Mouse (Mus musculus): Measurements from ENCODE around the gene Prkcb. TPM values are rescaled to one million over a fixed set of nuclear protein-coding genes. Genes with fewer than 3 reads are reported as not detected.

Gene Prkcb
- polyA plus RNA-seq, 1 experiment from 2014 or later, result 111 TPM

DNA sequence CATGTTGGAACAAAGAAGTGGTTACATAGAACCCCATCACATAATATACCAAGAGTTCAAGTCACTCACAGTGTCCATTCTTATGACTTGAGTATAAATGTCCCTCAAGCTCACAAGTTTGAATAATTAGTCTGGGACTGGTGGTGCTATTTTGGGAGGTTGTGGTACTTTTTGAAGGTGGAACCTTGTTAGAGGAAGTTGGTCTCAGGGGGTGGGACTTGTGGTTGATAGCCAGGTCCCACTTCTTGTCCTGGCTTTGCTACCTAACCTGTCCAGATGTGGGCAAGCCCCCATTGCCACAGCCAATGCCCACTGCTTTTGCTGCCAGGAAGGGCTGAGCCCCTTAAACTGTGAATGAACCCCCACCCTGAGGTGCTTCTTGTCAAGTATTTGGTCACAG is 28.9 kb downstream of the Prkcb start:
- H3K4me1 ChIP-seq (ENCODE audit: control insufficient read depth, insufficient read depth, low read length), result 0 out of 2 replicates have a peak, but pooled peaks cover under 1% of the 10 kb centered on the region
- no peak overlapping the region for H3K4me2 ChIP-seq (ENCODE audit: low read length)
- ATAC-seq (ENCODE audit: low FRiP score, low TSS enrichment) (no peak), DNase-seq (no peak)
- no peaks in the 10 kb centered on the region for H3K27me3 ChIP-seq (ENCODE audit: control insufficient read depth, insufficient read depth, low read length)
- no peak overlapping the region for H3K27ac ChIP-seq (replicated peaks; ENCODE audit: low read depth, low read length)
- H3K36me3 ChIP-seq (ENCODE audit: control insufficient read depth, insufficient read depth, low read length), result no peaks in the 10 kb centered on the region
- H3K9me3 ChIP-seq (ENCODE audit: control insufficient read depth, low read length), result no peaks in the 10 kb centered on the region
- no peak overlapping the region for H3K9ac ChIP-seq (replicated peaks; ENCODE audit: low read length)
- H3K4me3 ChIP-seq (replicated peaks; ENCODE audit: low read depth, low read length), result no peak overlapping the region

DNA sequence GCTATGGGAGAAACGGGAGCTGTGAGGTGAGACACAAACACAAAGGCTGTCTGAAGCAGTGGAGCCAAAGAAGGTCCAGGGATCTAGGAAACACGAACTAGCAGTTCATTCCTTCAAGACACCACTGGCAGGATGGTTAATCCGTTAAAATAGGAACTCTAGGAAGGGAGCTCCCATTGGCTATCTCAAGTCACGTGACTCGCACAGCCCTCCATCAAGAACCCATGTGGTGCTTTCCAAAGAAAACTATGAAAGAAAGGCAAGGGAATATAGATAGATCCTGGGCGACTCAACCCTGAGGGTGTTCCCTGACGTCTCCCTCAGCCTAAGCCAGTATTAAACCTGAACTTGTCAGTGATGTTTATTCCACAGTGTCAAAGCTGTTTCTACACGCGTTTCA is 31.0 kb downstream of the Prkcb start:
- H3K4me2 ChIP-seq (ENCODE audit: low read length), result no peak overlapping the region
- H3K4me3 ChIP-seq (replicated peaks; ENCODE audit: low read depth, low read length), result no peak overlapping the region
- no peaks in the 10 kb centered on the region for H3K27me3 ChIP-seq (ENCODE audit: control insufficient read depth, insufficient read depth, low read length)
- no peaks in the 10 kb centered on the region for H3K9me3 ChIP-seq (ENCODE audit: control insufficient read depth, low read length)
- H3K27ac ChIP-seq (replicated peaks; ENCODE audit: low read depth, low read length), result no peak overlapping the region
- H3K9ac ChIP-seq (replicated peaks; ENCODE audit: low read length), result no peak overlapping the region
- WGBS, result 82% methylated on average over 9 of the region's 9 CpGs
- ATAC-seq (ENCODE audit: low FRiP score, low TSS enrichment), result no peak
- no peaks in the 10 kb centered on the region for H3K4me1 ChIP-seq (ENCODE audit: control insufficient read depth, insufficient read depth, low read length)
- no peaks in the 10 kb centered on the region for H3K36me3 ChIP-seq (ENCODE audit: control insufficient read depth, insufficient read depth, low read length)
- no peak for DNase-seq

DNA sequence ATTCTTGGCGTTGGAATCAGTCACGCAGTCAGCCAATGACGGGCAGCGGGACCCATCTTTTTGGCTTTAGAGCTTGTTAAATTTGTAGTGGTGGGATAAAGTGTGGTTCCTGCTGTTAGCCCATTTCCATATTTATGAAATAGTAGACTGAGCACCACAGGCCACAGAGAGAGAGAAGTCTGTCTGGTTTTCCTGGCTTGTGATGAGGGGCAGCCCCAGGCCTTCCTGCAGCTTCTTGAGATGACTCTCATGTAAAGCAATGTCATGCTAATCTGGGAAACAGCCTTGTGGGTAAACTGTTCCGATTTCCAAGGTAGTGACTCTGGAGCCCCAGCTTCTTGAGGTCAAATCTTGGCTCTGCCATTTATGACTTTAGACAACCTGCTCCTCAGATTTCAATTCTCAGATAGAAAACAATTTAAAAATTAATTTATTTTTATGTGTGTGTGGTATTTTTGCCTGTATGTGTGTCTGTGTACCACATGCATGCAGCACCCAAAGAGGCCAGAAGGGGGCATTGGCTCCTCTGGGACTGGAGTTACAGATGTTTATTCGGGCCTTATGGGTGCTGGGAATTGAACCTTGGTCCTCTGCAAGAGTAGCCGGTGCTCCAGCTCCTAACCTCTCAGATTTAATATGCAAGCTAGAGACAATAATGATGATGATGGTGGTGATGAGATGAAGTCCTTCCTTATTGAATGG is 32.4 kb downstream of the Prkcb start:
- Histone ChIP-seq H3K9me3 (ENCODE audit: control insufficient read depth, low read length) (no peaks in the 10 kb centered on the region), H3K27me3 (ENCODE audit: control insufficient read depth, insufficient read depth, low read length) (no peaks in the 10 kb centered on the region), H3K36me3 (ENCODE audit: control insufficient read depth, insufficient read depth, low read length) (no peaks in the 10 kb centered on the region), H3K9ac (replicated peaks; ENCODE audit: low read length) (no peak overlapping the region), H3K4me2 (ENCODE audit: low read length) (no peak overlapping the region), H3K27ac (replicated peaks; ENCODE audit: low read depth, low read length) (no peak overlapping the region), H3K4me1 (ENCODE audit: control insufficient read depth, insufficient read depth, low read length) (no peaks in the 10 kb centered on the region), H3K4me3 (replicated peaks; ENCODE audit: low read depth, low read length) (no peak overlapping the region)
- DNase-seq (no peak), ATAC-seq (ENCODE audit: low FRiP score, low TSS enrichment) (no peak)
- WGBS, result 86% methylated on average over 7 of the region's 7 CpGs

DNA sequence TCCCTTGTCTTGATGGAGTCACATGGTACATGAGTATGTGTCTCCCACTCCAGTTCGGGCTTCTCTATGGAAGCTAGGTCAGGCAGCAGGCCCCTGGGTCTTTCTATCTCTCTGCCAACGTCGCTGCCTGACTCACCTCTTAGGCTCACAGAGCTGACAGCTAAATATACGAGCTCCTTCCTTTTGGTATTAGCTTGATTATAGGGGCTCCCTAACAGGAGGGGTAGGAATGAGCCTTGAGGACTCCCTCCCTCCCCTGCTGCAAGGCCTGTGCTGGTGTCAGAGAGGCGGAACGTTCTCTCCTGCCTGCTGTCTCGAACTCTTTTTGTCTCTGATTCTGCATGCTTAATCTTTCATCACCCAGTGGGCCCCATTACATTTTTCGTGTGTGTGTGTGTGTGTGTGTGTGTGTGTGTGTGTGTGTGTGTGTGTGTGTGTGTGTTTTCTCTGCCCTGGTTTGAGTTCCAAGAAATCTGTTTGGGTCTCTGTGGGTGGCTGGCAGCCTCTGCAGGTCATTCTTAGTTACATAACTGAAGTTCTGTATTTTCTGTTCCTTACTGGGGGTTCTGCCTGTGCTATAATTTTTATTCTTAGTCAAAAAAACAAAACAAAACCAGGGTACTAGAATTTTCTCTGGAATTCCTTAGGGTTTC is 33.6 kb downstream of the Prkcb start:
- Histone ChIP-seq H3K4me1 (ENCODE audit: control insufficient read depth, insufficient read depth, low read length) (no peaks in the 10 kb centered on the region), H3K9me3 (ENCODE audit: control insufficient read depth, low read length) (no peaks in the 10 kb centered on the region), H3K27ac (replicated peaks; ENCODE audit: low read depth, low read length) (no peak overlapping the region), H3K36me3 (ENCODE audit: control insufficient read depth, insufficient read depth, low read length) (no peaks in the 10 kb centered on the region), H3K4me3 (replicated peaks; ENCODE audit: low read depth, low read length) (no peak overlapping the region), H3K4me2 (ENCODE audit: low read length) (no peak overlapping the region), H3K9ac (replicated peaks; ENCODE audit: low read length) (no peak overlapping the region), H3K27me3 (ENCODE audit: control insufficient read depth, insufficient read depth, low read length) (no peaks in the 10 kb centered on the region)
- ATAC-seq (ENCODE audit: low FRiP score, low TSS enrichment) (no peak), DNase-seq (no peak)
- WGBS, result 75% methylated on average over 8 of the region's 8 CpGs

DNA sequence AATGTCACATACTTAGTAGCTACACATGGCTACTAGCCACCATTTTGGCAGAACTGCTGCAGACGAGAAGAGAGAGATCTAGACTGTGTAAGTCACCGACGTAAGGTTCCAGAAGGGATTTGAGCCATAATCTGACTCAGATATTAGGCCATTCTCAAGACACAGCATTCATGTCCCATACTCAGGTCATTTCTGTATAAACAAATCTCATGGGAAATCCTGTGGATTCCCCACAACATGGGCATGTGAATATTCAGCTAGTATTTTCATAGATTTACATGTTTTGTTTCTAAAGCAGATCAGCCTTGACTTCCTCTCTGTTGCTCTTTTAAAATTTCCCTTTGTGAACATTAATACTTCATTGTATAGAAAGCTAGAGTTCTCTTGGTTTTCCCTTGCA is 39.4 kb downstream of the Prkcb start:
- Histone ChIP-seq H3K36me3 (ENCODE audit: control insufficient read depth, insufficient read depth, low read length) (no peaks in the 10 kb centered on the region), H3K9ac (replicated peaks; ENCODE audit: low read length) (no peak overlapping the region), H3K4me3 (replicated peaks; ENCODE audit: low read depth, low read length) (no peak overlapping the region), H3K4me2 (ENCODE audit: low read length) (no peak overlapping the region), H3K9me3 (ENCODE audit: control insufficient read depth, low read length) (no peaks in the 10 kb centered on the region), H3K27me3 (ENCODE audit: control insufficient read depth, insufficient read depth, low read length) (no peaks in the 10 kb centered on the region), H3K4me1 (ENCODE audit: control insufficient read depth, insufficient read depth, low read length) (0 out of 2 replicates have a peak, but pooled peaks cover 3% of the 10 kb centered on the region), H3K27ac (replicated peaks; ENCODE audit: low read depth, low read length) (no peak overlapping the region)
- ATAC-seq (ENCODE audit: low FRiP score, low TSS enrichment) (no peak), DNase-seq (no peak)
- WGBS, result 93% methylated on average over 3 of the region's 3 CpGs

DNA sequence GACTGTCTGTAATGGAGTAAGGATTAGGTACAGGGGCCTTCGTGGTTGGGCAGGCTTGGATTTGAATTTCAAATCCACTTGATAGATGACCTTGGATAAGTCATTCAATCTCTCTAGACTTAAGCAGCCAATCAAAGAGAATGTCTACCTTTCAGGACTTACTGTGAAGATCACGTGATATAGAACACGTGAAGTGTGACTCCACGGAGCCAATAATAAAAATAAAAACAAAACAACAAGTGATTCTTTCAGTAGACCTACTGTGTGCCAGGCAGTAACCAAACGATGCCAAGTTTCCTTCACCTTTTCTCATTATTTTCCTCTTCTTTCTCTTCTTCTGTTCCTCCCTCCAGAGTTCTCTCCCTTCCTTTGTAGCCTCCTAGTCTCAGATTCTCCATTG is 39.9 kb downstream of the Prkcb start:
- H3K36me3 ChIP-seq (ENCODE audit: control insufficient read depth, insufficient read depth, low read length), result no peaks in the 10 kb centered on the region
- DNase-seq (no peak), ATAC-seq (ENCODE audit: low FRiP score, low TSS enrichment) (no peak)
- H3K4me1 ChIP-seq (ENCODE audit: control insufficient read depth, insufficient read depth, low read length), result 0 out of 2 replicates have a peak, but pooled peaks cover 3% of the 10 kb centered on the region
- no peak overlapping the region for H3K4me2 ChIP-seq (ENCODE audit: low read length)
- 83% methylated on average over 5 of the region's 5 CpGs for WGBS
- no peak overlapping the region for H3K27ac ChIP-seq (replicated peaks; ENCODE audit: low read depth, low read length)
- no peak overlapping the region for H3K9ac ChIP-seq (replicated peaks; ENCODE audit: low read length)
- no peak overlapping the region for H3K4me3 ChIP-seq (replicated peaks; ENCODE audit: low read depth, low read length)
- H3K9me3 ChIP-seq (ENCODE audit: control insufficient read depth, low read length), result no peaks in the 10 kb centered on the region
- no peaks in the 10 kb centered on the region for H3K27me3 ChIP-seq (ENCODE audit: control insufficient read depth, insufficient read depth, low read length)

DNA sequence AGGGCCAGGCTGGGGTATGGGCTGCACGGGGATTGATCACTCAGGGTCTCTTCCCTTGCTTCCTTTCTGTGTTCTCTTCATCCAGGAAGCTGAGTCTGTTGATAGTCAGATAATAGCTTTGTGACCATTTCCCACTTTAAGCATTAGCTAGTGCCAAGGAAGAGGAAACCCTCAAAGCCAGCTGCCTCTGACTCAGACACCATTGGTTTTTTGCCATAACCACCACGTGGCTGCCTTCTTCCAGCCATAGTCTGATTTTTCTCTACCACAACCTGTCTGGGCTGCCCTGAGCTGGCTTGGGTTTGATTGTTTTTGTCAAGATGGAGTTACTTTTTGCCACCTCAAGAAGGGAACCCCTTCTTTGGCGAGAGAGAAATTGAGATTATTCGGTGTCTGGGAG is 41.0 kb downstream of the Prkcb start:
- Histone ChIP-seq H3K9me3 (ENCODE audit: control insufficient read depth, low read length) (no peaks in the 10 kb centered on the region), H3K4me1 (ENCODE audit: control insufficient read depth, insufficient read depth, low read length) (0 out of 2 replicates have a peak, but pooled peaks cover 3% of the 10 kb centered on the region), H3K36me3 (ENCODE audit: control insufficient read depth, insufficient read depth, low read length) (no peaks in the 10 kb centered on the region), H3K9ac (replicated peaks; ENCODE audit: low read length) (no peak overlapping the region), H3K4me2 (ENCODE audit: low read length) (no peak overlapping the region), H3K27me3 (ENCODE audit: control insufficient read depth, insufficient read depth, low read length) (no peaks in the 10 kb centered on the region), H3K4me3 (replicated peaks; ENCODE audit: low read depth, low read length) (no peak overlapping the region), H3K27ac (replicated peaks; ENCODE audit: low read depth, low read length) (no peak overlapping the region)
- no peak for ATAC-seq (ENCODE audit: low FRiP score, low TSS enrichment)
- DNase-seq, result no peak
- 85% methylated on average over 4 of the region's 4 CpGs for WGBS

DNA sequence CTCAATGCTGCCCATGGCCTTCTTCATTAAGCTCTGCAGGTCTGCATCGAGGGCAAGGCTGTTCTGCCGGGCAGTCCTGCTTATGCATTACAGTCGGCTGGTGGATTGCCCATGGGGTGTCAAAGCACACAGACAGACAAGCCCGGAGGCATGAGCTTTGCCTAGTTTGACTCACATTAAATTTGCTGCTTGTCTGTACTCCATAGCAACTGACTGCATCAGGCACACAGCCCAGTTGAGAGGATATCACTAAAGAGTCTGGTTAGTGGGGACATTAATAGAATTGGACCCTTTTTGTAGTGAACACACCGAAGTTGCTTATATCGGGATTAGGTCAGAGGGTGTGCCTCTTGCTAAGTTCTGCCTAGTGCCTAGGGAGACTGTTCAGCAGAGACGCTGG is 45.1 kb downstream of the Prkcb start:
- Histone ChIP-seq H3K9me3 (ENCODE audit: control insufficient read depth, low read length) (no peaks in the 10 kb centered on the region), H3K27me3 (ENCODE audit: control insufficient read depth, insufficient read depth, low read length) (no peaks in the 10 kb centered on the region), H3K4me1 (ENCODE audit: control insufficient read depth, insufficient read depth, low read length) (0 out of 2 replicates have a peak, but pooled peaks cover 3% of the 10 kb centered on the region), H3K36me3 (ENCODE audit: control insufficient read depth, insufficient read depth, low read length) (no peaks in the 10 kb centered on the region), H3K27ac (replicated peaks; ENCODE audit: low read depth, low read length) (no peak overlapping the region), H3K4me3 (replicated peaks; ENCODE audit: low read depth, low read length) (no peak overlapping the region), H3K4me2 (ENCODE audit: low read length) (no peak overlapping the region), H3K9ac (replicated peaks; ENCODE audit: low read length) (no peak overlapping the region)
- ATAC-seq (ENCODE audit: low FRiP score, low TSS enrichment), result no peak
- WGBS, result 73% methylated on average over 7 of the region's 7 CpGs
- peak; percentile 42 for DNase-seq

DNA sequence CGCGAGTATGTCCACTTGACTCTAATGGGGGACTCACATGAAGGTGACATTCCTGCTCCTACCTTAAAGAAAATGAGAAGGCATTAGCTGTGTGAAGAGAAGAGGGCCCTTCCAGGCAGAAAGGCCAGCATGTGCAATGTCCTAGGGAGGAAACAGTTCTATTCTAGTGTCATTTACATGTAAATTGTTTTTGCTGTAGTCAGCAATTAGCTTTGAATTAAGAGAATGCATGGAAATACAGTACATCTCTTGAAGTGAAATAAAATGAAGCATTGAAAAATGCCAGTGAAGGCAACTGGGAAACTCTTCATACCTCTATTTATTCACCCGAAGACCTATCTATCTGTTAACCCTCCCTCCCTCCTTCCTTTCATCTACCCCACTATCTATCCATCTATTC is 48.8 kb downstream of the Prkcb start:
- DNase-seq, result no peak
- Histone ChIP-seq H3K36me3 (ENCODE audit: control insufficient read depth, insufficient read depth, low read length) (no peaks in the 10 kb centered on the region), H3K27ac (replicated peaks; ENCODE audit: low read depth, low read length) (no peak overlapping the region), H3K9ac (replicated peaks; ENCODE audit: low read length) (no peak overlapping the region), H3K4me1 (ENCODE audit: control insufficient read depth, insufficient read depth, low read length) (no peaks in the 10 kb centered on the region), H3K4me2 (ENCODE audit: low read length) (no peak overlapping the region), H3K9me3 (ENCODE audit: control insufficient read depth, low read length) (no peaks in the 10 kb centered on the region), H3K4me3 (replicated peaks; ENCODE audit: low read depth, low read length) (no peak overlapping the region), H3K27me3 (ENCODE audit: control insufficient read depth, insufficient read depth, low read length) (no peaks in the 10 kb centered on the region)
- WGBS, result 88% methylated on average over 3 of the region's 3 CpGs
- no peak for ATAC-seq (ENCODE audit: low FRiP score, low TSS enrichment)
